Mouse (Mus musculus) kidney, adult 2 months (tissue): ENCODE data around the gene Usp36.

Source experiments
- CTCF ChIP-seq: fragments of 200-500 bp; conservative IDR thresholded peaks from 2 replicates; pipeline ENCODE4 v1.5.1; 2011; ENCODE audit warnings: low read depth, mild to moderate bottlenecking, control low read depth, low read length, moderate library complexity, mixed read lengths; ENCODE audit not compliant: insufficient read depth, insufficient read length
- POLR2A ChIP-seq: fragments of 200-500 bp; IDR thresholded peaks from one replicate; pipeline ENCODE4 v1.6.1; 2011; ENCODE audit warnings: low read depth, low read length, control low read depth

DNA sequence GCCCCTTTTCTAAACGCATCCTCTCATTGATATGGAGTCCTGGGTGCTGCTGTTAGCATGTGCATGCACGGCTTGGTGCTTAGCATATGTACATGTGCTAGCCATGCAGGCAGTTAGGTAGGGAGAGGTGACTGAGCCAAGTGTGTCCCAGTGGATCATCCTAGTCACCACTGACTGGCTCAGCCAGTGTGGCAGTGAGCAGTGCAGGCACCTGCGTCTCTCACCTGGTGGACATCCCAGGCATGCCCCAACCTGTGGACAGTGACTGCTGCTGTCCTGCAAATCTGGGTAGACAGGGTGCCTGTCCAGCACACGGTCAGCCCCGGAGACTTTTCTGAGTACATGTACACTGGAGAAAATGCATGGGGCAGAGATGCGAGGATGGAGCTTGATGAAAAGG lies 38.5 kb upstream of the Usp36 start:
- TF ChIP-seq CTCF (no peak), POLR2A (no peak)
